In the genomic region with DNA sequence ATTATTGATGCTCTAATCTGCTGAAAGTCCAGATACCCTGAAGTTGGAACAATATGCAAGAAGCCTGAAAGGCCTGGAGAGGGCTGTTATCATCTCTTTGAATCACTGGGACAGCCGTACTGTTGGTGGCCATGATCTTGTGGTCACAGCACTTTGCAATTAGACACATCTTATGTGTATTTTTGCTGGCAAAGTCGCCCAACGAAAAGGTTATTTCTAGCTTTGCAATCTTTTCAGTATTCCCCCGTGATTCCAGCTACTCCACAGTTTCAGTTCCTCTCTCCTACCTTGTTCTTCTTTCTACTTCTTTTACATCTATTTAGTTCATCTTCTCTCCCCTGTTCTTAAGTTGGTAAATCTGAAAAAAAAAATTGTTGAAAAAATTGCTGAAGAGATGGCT, we compare ENCODE assay signal across 26 mouse cellular contexts.
"Had no signal": no experiment of that assay in that cellular context is flagged by ENCODE, and none has a peak within 500 bp of the region (broad histone marks: within the 10 kb centered on the region; RNA-seq: fewer than 3 reads in every experiment).

No protein-coding gene starts in this region.

- H3K4me2 ChIP-seq: heart, embryonic 11.5 days; heart, embryonic 13.5 days; heart, embryonic 15.5 days; hindbrain, embryonic 12.5 days; hindbrain, embryonic 14.5 days; intestine, embryonic 15.5 days; limb, embryonic 13.5 days; limb, embryonic 15.5 days; liver, embryonic 12.5 days had no signal

- H3K27me3 ChIP-seq: heart, embryonic 13.5 days; heart, embryonic 15.5 days; hindbrain, embryonic 12.5 days; intestine, embryonic 15.5 days; limb, embryonic 13.5 days; limb, embryonic 15.5 days had no signal

- H3K36me3 ChIP-seq: heart, embryonic 13.5 days; heart, embryonic 15.5 days; hindbrain, embryonic 10.5 days; hindbrain, embryonic 12.5 days; intestine, embryonic 15.5 days; limb, embryonic 13.5 days; limb, embryonic 15.5 days; liver, embryonic 12.5 days had no signal

- H3K9me3 ChIP-seq: heart, embryonic 13.5 days; heart, embryonic 15.5 days; hindbrain, embryonic 10.5 days; hindbrain, embryonic 12.5 days; intestine, embryonic 15.5 days; limb, embryonic 13.5 days; limb, embryonic 15.5 days; liver, embryonic 12.5 days had no signal

- H3K27ac ChIP-seq: heart, adult 2 months; heart, embryonic 13.5 days; heart, embryonic 15.5 days; hindbrain, embryonic 10.5 days; hindbrain, embryonic 12.5 days; hindbrain, embryonic 14.5 days; intestine, embryonic 15.5 days; limb, embryonic 13.5 days; limb, embryonic 15.5 days; liver, embryonic 12.5 days had no signal

- H3K4me3 ChIP-seq: heart, adult 2 months; heart, embryonic 13.5 days; heart, embryonic 15.5 days; hindbrain, embryonic 10.5 days; hindbrain, embryonic 12.5 days; intestine, embryonic 15.5 days; limb, embryonic 13.5 days; limb, embryonic 15.5 days; liver, embryonic 12.5 days had no signal

- ATAC-seq: hindbrain, embryonic 16.5 days; inflammation-experienced regulatory T-cells, adult 6 months; intestine, embryonic 15.5 days; intestine, postnatal 0 days; liver, embryonic 12.5 days had no signal

- H3K9ac ChIP-seq: heart, embryonic 13.5 days; heart, embryonic 15.5 days; hindbrain, embryonic 12.5 days; hindbrain, embryonic 14.5 days; intestine, embryonic 15.5 days; limb, embryonic 13.5 days; limb, embryonic 15.5 days; liver, embryonic 12.5 days had no signal

- DNase-seq: gastrocnemius, postnatal 14 days; gastrocnemius, postnatal 36 days; heart, adult 2 months; heart, postnatal 14 days; heart, postnatal 4 days; kidney, adult 18-20 months; kidney, adult 8-10 months; kidney, postnatal 10 days; kidney, postnatal 25 days; kidney, postnatal 4 days; layer of hippocampus, adult 9-11 months; layer of hippocampus, postnatal 36 days; left cerebral cortex, postnatal 4 days had no signal
